Mouse (Mus musculus): ENCODE results near the gene Mfap3l. TPM values are rescaled to one million over a fixed set of nuclear protein-coding genes. Genes with fewer than 3 reads are reported as not detected.
"Not testable (repeated sequence)": the region's sequence is repeated elsewhere in the genome, so short reads cannot be mapped to it uniquely, and the experiment has no call there.

Gene Mfap3l
- polyA plus RNA-seq (2012; ENCODE audit: insufficient read depth, low replicate concordance) = 0.51 and 7.0 TPM in 2 replicates

GRCm38 (mm10) chr8:60632250-60632932, at the start of gene Mfap3l:
Mfap3l (plus strand) TSS chr8:60632827.
- Histone ChIP-seq H3K9me3 (no peaks in the 10 kb centered on the region), H3K36me3 (replicated peaks; ENCODE audit: low read length) (peaks cover 27% of the 10 kb centered on the region), H3K4me1 (peaks cover 71% of the 10 kb centered on the region), H3K4me3 (replicated peaks) (peak within 1 kb of the TSS; percentile 99), H3K27me3 (replicated peaks) (peaks cover 2% of the 10 kb centered on the region)
- TF ChIP-seq GATA1 (IDR thresholded peaks at IDR 0.05; ENCODE audit: borderline replicate concordance, low read length) (no peak), FLI1 (IDR thresholded peaks at IDR 0.05; ENCODE audit: low read length) (no peak)

GRCm38 (mm10) chr8:60583369-60583768, 49.3 kb upstream of the Mfap3l start:
- Histone ChIP-seq H3K4me1 (no peaks in the 10 kb centered on the region), H3K36me3 (replicated peaks; ENCODE audit: low read length) (no peaks in the 10 kb centered on the region), H3K9me3 (no peaks in the 10 kb centered on the region), H3K27me3 (replicated peaks) (no peaks in the 10 kb centered on the region), H3K4me3 (replicated peaks) (no peak overlapping the region)
- TF ChIP-seq FLI1 (IDR thresholded peaks at IDR 0.05; ENCODE audit: low read length) = no peak
- TF ChIP-seq GATA1 (IDR thresholded peaks at IDR 0.05; ENCODE audit: borderline replicate concordance, low read length) = no peak

GRCm38 (mm10) chr8:60591352-60592105, 41.1 kb upstream of the Mfap3l start:
- H3K4me1 ChIP-seq; H3K36me3 ChIP-seq (replicated peaks; ENCODE audit: low read length); H3K4me3 ChIP-seq (replicated peaks); H3K9me3 ChIP-seq; H3K27me3 ChIP-seq (replicated peaks): not testable (repeated sequence)

DNA sequence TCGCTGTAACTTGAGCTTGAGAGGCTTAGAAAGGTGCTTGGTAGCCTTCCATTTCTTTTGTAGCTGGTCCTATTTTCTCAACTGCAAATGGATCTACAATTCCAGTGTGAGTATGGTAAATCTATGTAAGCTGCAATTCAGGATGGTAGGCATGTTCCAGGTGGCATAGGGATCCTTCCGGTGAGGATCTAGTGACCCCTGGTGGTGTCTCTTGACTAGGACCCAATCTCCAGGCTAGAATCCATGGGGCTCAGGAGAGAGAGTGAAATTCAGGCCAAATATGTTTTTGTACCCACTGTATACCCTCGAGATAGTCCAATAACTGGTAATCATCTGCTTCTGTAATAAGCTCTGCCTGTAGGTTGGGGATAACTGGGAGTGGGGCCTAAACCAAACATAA, 37.9 kb upstream of the Mfap3l start:
- Histone ChIP-seq H3K9me3 (no peaks in the 10 kb centered on the region), H3K4me1 (peaks cover 6% of the 10 kb centered on the region; the same call in 1 of the 2 replicates), H3K27me3 (replicated peaks) (no peaks in the 10 kb centered on the region), H3K4me3 (replicated peaks) (no peak overlapping the region), H3K36me3 (replicated peaks; ENCODE audit: low read length) (no peaks in the 10 kb centered on the region)
- no peak for TF ChIP-seq GATA1 (IDR thresholded peaks at IDR 0.05; ENCODE audit: borderline replicate concordance, low read length)
- TF ChIP-seq FLI1 (IDR thresholded peaks at IDR 0.05; ENCODE audit: low read length) = no peak

DNA sequence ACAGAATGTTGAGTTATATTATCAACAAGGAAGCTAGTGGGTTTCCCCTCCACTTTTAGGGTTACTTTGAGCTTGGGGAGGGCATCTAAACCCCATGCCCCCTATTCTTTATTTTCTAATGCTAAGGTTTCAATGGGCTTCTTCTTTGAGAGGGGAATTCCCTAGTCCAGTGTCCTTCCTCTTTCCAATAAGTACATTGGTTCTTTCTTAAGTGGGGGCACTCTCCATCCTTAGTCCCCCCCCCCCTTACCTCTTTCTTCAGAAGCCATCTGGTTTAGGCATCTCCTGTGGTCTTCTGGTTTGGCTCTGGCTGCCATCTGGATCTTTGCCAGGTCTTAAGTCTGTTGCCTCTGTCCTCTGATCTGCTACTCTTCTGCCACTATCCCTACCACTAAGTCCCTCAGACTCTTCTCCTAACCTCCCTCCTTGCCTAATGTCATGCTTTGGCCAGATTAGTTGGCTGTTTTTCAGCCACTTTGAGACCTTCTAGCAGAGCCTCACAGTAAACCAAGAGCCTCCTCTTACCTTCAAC, 21.0 kb upstream of the Mfap3l start:
- H3K9me3 ChIP-seq = no peaks in the 10 kb centered on the region
- H3K27me3 ChIP-seq (replicated peaks) = no peaks in the 10 kb centered on the region
- no peak for TF ChIP-seq GATA1 (IDR thresholded peaks at IDR 0.05; ENCODE audit: borderline replicate concordance, low read length)
- TF ChIP-seq FLI1 (IDR thresholded peaks at IDR 0.05; ENCODE audit: low read length) = no peak
- peaks cover 23% of the 10 kb centered on the region for H3K4me1 ChIP-seq
- H3K36me3 ChIP-seq (replicated peaks; ENCODE audit: low read length) = no peaks in the 10 kb centered on the region
- no peak overlapping the region for H3K4me3 ChIP-seq (replicated peaks)

- H3K4me1 ChIP-seq = peaks cover 23% of the 10 kb centered on the region
- no peaks in the 10 kb centered on the region for H3K36me3 ChIP-seq (replicated peaks; ENCODE audit: low read length)
- H3K27me3 ChIP-seq (replicated peaks) = no peaks in the 10 kb centered on the region
- TF ChIP-seq GATA1 (IDR thresholded peaks at IDR 0.05; ENCODE audit: borderline replicate concordance, low read length) (no peak), FLI1 (IDR thresholded peaks at IDR 0.05; ENCODE audit: low read length) (no peak)
- no peak overlapping the region for H3K4me3 ChIP-seq (replicated peaks)
- H3K9me3 ChIP-seq = no peaks in the 10 kb centered on the region
Measured at GRCm38 (mm10) chr8:60616928-60617327, 15.7 kb upstream of the Mfap3l start.

- Histone ChIP-seq H3K4me3 (replicated peaks) (no peak overlapping the region), H3K27me3 (replicated peaks) (no peaks in the 10 kb centered on the region), H3K9me3 (no peaks in the 10 kb centered on the region), H3K36me3 (replicated peaks; ENCODE audit: low read length) (no peaks in the 10 kb centered on the region), H3K4me1 (peaks cover 31% of the 10 kb centered on the region)
- no peak for TF ChIP-seq FLI1 (IDR thresholded peaks at IDR 0.05; ENCODE audit: low read length)
Measured at GRCm38 (mm10) chr8:60621561-60621960, 11.1 kb upstream of the Mfap3l start.

DNA sequence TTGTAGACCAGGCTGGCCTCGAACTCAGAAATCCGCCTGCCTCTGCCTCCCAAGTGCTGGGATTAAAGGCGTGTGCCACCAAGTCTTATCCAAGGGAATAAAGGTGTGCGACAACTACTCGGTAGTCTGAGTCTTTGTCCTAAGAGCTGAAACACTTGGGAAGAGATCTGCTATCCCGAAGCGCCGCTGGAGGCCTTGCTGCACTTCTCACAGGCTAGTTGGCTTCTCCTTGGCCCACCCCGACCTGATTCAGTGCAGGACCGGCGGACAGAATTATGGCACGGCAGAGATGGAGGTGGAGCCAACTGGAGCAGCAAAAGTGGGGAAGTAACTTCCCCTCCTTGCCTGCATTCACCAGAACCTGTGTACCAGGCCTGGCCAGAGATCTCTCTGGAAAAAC, 10.6 kb upstream of the Mfap3l start:
- TF ChIP-seq GATA1 (IDR thresholded peaks at IDR 0.05; ENCODE audit: borderline replicate concordance, low read length) (no peak), FLI1 (IDR thresholded peaks at IDR 0.05; ENCODE audit: low read length) (no peak)
- Histone ChIP-seq H3K9me3 (no peaks in the 10 kb centered on the region), H3K4me3 (replicated peaks) (no peak overlapping the region), H3K36me3 (replicated peaks; ENCODE audit: low read length) (no peaks in the 10 kb centered on the region), H3K27me3 (replicated peaks) (no peaks in the 10 kb centered on the region), H3K4me1 (peaks cover 36% of the 10 kb centered on the region)

GRCm38 (mm10) chr8:60623438-60623837, 9.2 kb upstream of the Mfap3l start:
- Histone ChIP-seq H3K27me3 (replicated peaks) (no peaks in the 10 kb centered on the region), H3K4me3 (replicated peaks) (no peak overlapping the region), H3K36me3 (replicated peaks; ENCODE audit: low read length) (no peaks in the 10 kb centered on the region), H3K4me1 (peaks cover 38% of the 10 kb centered on the region), H3K9me3 (no peaks in the 10 kb centered on the region)
- TF ChIP-seq FLI1 (IDR thresholded peaks at IDR 0.05; ENCODE audit: low read length) (no peak), GATA1 (IDR thresholded peaks at IDR 0.05; ENCODE audit: borderline replicate concordance, low read length) (no peak)

DNA sequence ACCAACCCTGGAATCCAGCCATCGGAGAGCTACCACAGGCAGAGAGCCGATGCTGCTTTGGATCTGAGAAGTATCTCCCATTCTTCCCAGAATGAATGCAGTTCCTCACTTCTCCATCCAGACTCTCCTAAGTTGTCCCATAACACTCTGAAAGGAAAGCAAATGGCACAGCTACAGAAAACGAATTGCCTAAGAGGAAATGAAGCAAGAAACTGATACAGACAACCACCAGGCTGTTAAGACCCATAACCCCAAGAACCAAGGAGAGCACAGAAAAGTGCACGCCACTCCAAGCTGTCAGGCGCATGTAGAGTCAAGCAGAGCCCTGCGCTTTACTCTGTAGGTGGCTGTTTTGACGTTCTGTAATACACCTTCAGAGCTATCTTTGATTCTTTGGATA, 7.9 kb upstream of the Mfap3l start:
- Histone ChIP-seq H3K4me3 (replicated peaks) (no peak overlapping the region), H3K27me3 (replicated peaks) (peaks cover 1% of the 10 kb centered on the region), H3K4me1 (peaks cover 39% of the 10 kb centered on the region), H3K9me3 (no peaks in the 10 kb centered on the region), H3K36me3 (replicated peaks; ENCODE audit: low read length) (no peaks in the 10 kb centered on the region)
- TF ChIP-seq FLI1 (IDR thresholded peaks at IDR 0.05; ENCODE audit: low read length) (no peak), GATA1 (IDR thresholded peaks at IDR 0.05; ENCODE audit: borderline replicate concordance, low read length) (no peak)
